Mouse (Mus musculus) retina, adult 2 months (tissue): Measurements from ENCODE around the gene Snx32.
A peak's percentile ranks its signal among the peaks of the same experiment; 100 is the strongest.

Experiments used
- DNase-seq: peaks from one replicate; pipeline ENCODE4 v3.0.0-alpha.2; 2012; ENCODE audit warnings: low read depth, low spot score

The Snx32 gene

DNA sequence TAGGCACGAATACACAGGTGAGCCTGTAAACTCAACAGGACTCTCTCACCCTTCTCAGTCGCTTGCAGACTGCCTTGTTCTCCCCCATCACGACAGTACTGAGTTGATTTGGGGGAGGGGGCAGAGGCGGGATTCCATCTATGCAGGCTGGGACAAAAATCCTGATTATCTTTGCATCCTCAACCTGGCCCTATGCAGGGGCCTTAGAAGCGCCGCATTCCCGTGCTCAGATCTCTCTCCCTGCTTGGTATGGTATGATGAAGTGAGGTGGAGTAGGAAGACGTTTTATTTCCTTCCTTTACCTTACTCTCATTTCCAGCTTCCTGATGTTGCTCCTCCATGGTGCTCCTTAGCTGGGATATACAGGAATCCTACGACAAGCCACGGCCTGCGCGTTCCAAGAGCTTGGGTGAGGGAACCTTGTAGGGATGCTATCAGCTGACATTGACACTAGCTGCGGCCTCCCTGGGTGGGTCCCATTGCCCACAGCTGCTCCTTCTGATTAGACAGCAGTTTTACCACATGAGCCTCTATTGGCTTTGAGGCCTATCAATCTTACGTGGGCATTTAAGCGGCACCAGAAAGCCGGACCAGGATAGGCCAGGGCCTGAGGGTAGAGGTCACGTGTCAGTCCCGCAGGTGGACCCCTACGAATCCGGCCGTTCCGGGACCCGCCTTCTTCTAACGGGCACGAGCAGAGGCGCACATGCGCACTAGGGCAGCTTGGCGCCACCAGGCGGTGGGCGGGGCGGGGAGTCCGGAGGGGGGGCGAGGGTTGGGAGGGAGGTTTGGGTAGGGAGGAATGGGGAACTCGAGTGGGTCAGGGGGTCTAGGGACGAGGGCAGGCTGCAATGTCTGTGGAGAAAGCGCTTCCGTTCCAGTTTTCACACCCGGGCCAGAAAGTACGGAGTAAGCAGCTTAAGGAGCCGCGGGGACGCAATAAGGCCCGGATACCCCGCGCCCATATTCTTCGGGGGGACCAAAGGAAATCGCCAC lies at the start of gene Snx32:
Gene Snx32, minus strand, starts transcription at position 508 of the 996 bp plus-strand sequence.
- peak; percentile 99 for DNase-seq

DNA sequence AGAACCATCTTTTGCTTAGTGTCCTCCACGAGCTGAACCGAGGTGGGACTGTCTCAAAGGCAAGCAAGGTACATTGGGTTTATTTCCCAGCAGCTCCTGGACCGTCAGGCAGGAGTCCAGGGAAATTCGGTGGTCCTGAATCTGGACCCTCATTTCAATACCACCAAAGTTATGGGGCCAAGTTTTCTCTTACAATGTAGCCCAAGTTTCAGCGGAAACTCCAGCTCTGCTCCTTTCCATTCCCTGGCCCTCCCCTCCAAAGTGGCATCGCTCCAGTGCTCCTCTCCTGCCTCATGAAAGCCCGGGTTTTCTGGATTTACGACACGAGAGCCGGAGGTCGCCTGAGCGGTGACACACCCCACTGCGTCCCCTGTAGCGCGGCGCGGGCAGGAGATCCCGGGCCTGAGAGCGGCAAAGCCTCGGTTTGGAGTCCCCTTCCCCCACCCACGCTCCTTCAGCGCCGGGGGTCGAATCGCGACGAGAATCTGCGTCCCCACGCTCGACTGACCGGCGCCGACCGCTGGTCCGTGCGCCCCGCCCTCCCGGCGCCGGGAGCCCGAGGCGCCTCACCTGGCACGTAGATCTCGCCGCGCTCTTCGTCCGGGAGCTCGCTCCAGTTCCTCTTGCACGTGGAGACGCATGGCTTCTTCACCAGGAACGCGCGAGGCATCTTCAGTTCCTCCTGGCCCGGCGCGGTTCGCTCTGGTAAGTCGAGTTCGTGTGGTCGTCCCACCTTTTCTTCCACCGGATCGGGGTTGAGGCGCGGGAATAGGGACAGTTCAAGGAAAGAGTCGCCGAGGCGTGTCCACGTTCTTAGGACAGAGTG lies 49.5 kb upstream of the Snx32 start:
- no peak for DNase-seq

DNA sequence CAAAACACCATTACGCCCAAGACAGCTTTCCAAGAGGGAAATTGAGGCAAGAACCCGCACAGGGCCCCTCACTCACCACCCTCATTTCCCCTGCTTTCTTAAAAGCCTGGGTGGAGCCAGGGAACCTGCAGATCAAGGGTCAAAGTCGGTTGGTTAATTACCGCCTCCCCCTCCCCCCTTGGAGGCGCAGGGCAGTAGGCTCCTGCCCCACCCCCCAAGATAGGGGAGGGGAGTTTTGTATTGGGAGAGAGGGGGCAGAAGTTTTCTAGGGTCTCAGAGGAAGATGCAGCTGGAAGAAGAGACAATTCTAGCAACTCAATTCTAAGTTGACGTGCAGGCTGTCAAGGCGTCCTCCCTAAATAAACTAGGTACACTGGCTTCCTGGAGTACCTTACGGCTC lies 48.9 kb upstream of the Snx32 start:
- no peak for DNase-seq

DNA sequence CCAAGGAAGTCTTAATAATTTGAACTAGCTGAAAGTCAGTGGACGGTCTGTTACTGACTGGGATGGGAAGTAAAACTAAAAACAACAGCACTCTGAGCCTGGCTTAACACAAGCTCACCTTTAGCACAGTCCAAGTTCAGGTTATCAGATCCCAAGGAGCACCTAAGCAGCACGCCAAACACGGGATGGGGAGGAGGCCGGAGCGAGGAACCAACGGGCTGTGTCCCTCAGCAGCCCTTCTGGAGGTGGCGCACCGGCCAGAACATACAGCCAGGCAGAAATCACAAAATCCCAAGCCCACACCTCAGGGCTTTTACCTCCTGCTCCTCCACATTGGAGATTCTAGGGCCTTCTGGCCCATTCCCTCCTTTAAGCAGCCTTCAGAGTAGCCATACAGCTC lies 48.4 kb upstream of the Snx32 start:
- DNase-seq: no peak

DNA sequence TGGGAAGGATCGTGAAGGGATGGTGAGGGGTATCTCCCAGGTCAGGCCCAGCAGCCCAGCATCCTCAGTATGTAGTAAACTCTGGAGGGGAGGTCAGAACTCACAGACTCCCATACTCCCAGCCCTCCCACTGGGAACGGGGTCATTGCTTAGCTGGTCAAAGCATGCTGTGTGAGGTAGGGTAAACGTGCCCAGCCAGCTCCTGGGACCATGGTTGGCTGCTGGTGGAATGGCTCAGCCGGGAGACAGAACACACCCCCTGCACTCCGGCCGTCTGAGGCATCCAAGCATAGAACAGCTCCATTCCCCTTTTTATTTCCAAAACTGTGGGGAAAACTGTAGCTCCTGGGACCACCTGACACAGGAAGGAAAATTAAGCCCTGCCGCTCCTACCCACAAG lies 47.8 kb upstream of the Snx32 start:
- DNase-seq: no peak

DNA sequence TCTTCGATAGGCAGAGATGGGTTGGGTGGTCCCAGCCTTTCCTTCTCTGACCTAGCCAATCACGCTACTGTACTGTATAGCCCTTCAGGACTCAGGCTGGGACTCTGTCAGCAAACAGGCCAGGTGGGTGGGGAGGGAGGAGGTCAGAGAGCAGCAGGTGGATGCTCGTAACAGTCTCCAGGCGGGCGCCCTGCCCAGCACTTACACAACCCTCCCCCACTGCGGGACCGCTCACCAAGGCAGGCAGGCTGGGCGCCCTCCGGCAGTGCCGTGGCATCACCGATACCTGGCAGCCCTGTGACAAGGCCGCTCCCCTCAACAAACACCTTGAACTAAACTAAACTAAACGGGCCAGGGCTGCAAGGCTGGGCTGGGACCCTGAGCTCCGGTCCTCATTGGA lies 43.9 kb upstream of the Snx32 start:
- DNase-seq: no peak

DNA sequence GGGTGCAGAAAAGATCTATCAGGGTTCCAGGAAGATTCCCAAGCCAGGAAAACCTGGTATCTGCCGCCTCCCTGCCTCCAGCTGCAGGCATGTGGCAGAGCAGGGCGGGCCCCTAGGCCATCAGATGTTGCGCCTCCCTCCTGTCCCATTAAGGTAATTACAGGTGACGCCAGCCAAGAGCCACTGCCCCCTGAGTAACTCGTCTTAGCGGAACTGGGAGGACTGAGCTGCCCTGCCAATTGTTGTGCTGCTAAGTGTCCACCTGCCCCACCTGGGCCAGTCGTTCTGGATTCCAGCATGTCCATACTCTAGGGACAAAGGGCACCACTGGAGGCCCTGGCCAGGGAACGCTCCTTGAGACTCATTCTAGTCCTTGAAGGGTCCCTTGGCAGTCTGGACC lies 43.5 kb upstream of the Snx32 start:
- no peak for DNase-seq

DNA sequence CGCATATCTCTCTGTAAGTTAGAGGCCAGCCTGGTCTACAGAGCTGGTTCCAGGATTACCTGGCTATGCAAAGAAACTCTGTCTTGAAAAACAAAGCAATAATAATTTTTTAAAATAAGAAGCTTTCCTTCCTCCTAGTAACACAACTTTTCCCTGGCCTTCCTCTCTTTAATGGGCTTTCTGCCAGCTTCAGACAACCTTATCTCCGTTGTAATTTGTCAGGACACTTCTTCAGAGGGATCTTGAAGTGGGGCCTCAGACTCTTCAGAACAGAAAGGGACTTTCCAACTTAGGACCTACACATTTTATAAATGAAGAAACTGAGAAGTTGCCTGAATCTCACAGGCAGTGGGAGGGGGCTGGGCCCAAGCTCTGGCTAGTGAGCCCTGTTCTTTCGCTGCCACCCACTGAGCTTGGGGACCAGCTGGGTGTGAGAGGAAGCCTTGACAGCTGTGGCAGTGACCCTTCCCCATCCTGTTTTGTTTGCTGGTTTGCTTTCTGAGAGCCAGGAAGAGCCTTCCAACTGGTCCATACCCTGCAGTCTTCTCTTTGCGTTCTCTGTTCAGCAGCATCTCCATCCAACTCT lies 37.2 kb upstream of the Snx32 start:
- no peak for DNase-seq

DNA sequence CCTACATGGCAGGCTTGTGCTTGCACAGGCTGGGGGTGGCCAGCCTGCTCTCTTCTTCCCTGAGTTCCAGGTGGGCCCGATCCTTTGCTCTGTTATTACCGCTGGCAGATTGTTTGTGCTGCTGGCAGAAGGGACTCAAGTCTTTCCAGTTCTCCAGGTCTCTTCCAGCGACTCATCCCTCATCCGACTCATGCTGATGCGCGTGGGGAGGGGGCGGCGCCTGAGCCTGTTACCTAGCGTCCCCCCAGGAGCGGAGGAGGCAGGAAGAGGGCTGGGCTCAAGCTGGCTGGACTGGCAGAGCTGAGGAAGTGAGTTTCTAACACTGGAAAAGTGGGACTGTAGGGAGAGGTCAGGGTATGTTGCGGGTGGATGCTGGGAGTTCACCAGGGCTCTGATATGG lies 33.7 kb upstream of the Snx32 start:
- DNase-seq: no peak

DNA sequence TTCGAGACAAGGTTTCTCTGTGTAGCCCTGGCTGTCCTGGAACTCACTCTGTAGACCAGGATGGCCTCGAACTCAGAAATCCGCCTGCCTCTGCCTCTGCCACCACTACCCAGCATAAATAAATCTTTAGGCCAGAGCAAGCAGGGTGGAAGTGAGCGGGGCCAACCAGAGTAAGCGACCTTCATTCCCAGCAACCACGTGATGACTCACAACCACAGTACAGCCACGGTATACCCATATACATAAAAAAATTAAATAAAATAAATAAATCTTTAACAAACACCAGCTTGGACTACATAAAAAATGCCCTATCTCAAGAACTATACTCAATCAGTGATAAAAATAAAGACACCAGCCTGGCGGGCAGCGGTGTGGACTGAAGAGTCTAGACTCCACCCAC lies 33.0 kb upstream of the Snx32 start:
- no peak for DNase-seq

DNA sequence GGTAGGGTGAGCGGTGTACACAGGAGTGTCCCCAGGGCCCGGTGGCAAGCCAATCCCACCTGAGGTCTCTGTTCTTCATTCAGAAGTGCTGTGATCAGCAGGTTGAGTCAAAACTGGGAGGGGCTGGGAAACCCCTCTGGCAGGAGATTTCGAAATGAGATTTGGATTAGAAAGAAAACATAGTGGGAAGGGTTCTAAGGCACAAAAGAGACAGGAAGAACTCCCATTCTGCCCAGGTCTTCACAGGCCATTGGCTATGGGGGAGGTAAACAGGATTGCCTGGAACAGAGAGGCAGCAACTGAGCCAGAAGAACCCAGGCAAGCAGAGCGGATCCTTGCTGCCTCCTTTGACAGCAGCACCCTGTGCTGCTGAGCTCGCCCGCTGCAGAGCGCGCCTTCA lies 28.4 kb upstream of the Snx32 start:
- no peak for DNase-seq

DNA sequence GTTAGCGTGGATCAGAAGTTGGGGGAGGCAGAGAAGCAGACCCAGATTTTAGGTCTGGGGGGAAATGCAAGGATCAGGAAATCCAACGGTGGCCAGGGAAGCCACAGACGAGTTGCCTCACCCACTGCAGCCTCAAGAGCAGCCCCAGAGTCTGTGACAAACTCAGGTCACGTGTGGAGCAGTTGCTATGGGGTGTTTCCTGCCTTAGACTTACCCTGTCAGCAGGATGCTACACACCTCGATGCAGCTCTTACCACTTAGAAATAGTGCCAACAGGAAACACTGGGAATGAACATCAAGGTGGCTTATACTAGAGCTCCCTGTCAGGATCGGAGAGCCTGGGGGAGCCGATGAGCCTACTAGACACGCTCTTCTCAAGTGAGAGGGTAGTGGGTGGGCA lies 22.2 kb upstream of the Snx32 start:
- no peak for DNase-seq

DNA sequence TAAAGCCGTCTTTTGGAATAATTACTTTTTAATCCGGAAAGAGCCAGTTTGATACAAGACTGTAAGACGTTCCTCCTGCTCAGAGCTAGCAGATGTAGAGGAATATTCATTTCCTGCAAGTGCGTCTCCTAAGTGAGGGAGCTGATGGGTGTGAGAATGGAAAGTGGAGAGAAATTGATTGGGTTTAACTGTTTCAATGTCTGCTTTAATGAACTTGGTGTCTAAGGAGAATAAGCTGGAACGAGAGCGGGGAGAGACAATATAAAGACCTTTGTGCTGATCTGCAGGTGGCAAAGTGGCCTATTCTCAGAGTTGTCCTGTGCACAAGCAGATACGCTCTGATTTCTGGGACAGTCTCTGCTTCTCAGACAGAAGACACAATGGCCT lies 19.8 kb upstream of the Snx32 start:
- no peak for DNase-seq

DNA sequence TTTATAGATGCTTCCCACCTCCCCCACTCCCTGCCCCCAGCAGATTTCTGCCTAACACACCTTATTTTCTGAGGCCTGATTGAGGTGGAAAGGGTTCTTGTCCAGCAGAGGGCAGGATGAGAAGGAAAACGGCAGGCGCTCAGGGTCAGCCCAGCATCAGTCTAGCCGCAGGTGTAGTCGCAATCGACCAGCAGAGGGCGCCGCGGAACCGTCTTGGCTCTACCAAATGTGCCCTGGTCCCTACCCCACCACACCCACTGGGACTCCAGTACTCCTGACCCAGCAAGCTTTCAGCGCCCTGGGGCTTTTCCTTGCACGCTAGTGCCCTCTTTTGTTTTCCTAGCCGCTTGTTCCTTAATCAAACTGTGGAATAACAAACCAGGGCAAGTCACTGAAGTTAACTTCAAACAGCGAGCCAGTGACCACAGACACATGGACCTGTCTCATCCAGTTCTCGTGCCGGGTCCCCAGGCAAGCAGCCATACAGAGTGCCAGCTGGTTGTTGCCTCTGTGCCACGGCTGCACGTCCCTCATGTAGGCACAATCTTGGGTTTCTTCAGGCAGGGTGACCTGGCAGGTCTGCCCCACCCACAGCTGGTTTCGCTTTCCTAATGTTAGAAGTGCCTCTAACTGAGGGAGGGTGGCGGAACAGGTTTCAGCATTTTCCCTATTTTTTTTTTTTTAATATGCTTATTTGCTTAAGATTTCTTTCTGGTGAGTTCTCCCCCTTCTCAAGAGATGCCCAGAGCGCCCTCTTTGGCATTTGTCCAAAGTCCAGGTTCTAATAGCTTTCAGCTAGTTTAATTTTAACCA lies 19.2 kb upstream of the Snx32 start:
- DNase-seq: peak; percentile 63

DNA sequence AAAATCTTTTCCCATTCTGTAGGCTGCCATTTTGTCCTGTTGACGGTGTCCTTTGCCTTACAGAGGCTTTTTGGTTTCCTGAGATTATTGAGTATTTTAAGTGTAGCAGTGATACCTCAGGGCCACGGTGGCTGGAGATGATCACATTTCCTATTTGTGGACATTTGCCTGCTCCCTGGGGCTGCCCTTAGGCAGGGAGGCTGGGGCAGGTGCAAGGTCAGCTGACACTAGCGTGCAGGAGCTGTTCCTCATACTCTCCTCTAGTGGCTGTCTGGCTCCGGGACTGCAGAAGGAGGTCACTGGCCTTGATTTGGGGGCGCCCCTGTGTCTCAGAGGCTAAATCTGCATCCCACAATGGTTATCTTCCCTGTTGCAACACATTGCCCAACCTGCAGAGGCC lies 14.9 kb upstream of the Snx32 start:
- DNase-seq: no peak

DNA sequence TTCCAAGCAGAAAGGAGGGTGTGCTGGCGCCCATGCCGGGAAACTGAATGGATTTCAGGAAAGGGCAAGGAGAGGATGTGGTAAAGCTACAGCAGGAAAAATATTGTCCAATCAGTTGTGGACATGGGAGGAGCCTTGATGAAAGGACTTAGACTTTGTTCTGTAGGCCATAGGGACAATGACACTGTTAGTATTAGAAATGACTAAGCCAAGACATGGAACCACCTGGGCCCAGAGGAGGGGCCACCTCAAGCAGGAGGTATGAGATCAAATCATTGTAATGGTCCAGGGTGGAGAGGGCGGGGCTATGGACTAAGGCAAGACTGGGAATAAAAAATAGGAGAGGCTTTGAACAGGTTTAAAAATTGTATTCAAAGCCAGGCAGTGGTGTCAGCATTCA lies 8.4 kb upstream of the Snx32 start:
- no peak for DNase-seq

DNA sequence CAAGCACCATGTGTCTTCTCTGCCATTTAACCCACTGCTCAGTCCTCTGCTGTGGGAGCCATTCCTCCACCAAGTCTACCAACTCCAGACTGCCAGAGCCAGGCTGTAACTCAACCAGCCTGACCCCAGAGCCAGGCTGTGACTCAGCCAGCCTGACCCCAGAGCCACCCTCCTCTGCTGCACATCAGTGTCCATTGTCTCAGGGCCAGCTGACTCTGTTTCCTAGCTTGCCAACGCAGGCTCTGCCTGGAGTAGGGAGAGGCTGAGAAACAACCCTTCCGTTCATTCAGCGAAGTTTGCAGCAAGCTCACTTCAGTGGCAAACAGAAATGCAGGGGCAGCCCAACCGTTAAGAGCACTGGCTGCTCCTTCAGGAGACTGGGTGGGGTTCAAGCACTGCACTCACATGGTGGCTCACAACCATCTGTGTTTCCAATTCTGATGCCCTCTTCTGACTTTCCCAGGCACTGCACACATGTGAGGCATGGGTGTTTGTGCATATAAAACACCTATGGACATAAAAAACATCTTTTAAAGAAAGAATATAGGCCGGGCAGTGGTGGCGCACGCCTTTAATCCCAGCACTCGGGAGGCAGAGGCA lies 6.7 kb upstream of the Snx32 start:
- DNase-seq: no peak

DNA sequence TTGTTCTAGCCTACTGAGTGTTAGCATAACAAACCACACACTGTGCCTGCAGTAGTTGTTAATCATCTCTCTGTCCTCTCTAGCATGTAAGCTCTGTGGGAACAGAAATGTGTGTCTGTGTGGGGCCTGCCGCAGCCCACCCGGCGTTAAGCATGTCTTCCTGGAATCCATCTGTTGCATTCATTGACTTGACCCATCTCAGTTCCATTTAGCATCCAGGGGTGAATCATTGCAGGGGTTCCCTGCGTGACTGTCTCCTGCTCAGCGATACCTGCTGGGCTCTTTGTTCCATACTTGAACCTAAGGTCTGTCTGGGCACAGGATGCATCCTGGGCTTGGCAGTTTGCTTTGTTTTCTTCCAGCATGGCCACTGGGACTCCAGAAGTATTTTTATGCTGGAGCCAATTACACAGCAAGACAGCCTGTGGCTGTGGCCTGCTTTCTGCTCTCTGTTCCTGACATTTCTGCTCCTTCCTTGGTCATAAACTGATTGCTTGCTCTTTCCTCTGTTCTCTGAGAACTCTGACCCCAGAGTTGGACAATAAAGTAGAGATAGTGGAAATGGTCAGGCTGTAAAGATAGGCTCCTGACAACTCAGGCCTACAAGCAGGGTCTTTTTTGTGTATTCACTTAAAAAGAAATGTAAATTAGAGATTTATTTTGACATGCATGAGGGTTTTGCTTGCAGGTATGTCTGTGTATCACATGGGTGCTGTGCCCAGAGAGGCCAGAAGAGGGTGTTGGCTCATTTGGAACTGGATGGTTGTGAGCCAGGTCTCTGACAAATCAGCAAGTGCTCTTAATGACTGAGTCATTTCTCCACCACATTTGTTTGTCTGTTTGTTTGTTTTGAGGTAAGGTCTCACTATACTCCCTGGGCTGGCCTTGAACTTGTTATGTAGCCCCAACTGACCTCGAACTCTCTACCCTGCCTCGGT lies 5.8 kb upstream of the Snx32 start:
- DNase-seq: no peak

DNA sequence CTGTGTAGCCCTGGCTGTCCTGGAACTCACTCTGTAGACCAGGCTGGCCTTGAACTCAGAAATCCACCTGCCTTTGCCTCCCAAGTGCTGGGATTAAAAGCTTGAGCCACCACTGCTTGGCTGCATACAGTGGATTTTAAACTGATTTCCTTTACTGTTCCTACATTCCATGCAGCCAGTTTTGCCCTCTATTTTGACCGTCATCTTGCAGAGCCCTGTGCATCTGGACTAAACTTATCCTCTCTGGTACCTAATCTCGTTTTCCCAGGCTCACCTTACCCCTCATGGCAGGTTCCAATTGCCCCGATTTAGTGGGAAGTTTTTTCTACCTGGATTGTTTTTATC lies 2.6 kb upstream of the Snx32 start:
- no peak for DNase-seq
